Mouse (Mus musculus): ENCODE results near the gene Tmem144.
"Not testable (repeated sequence)": the region's sequence is repeated elsewhere in the genome, so short reads cannot be mapped to it uniquely, and the experiment has no call there.

Tmem144 gene

GRCm38 (mm10) chr3:79808530-79809179 lies 43.9 kb downstream of the Tmem144 start:
- DNase-seq: no peak

DNA sequence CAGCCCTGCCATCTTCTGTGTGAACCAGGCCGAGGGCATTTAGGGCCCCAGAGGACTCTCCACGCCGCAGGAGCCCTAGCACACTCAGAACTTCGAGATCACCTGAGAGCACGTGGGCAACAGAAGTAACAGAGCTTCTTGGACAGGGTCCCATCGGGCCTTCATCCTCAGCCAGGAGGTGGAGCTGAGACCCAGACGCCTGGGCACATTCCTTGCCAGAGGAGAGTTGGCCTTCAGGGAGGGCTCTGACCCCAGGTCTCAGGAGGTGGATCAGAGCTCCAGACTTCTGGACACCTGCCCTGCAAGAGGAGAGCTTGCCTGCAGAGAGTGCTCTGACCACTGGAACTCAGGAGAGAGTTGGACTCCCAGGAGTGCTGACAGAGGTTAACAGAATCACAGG lies 51.8 kb downstream of the Tmem144 start:
- not testable (repeated sequence) for DNase-seq

DNA sequence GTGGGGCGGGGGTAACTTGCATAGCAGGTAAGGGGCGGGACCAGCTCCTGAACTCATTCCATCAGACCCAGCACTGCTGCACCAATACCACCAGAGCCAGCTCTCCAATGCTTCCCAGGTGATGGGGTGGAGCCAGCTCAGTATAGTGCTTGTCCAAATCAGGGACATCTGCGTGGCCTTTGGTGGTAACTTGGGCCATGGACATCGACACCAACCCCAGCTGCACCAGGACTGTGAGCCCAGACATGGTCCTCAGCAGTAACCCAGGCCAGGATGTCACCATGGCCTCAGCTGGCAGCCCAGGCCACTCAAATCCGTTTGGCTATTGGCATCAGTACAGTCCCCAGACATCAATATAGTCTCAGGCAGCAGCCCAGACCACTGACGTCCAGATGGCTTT lies 60.3 kb downstream of the Tmem144 start:
- no peak for DNase-seq

GRCm38 (mm10) chr3:79790324-79790723 lies 62.2 kb downstream of the Tmem144 start:
- DNase-seq: no peak

- DNase-seq: no peak
Measured at GRCm38 (mm10) chr3:79789554-79789953, 63.0 kb downstream of the Tmem144 start.

GRCm38 (mm10) chr3:79788959-79789358 lies 63.6 kb downstream of the Tmem144 start:
- DNase-seq: no peak

DNA sequence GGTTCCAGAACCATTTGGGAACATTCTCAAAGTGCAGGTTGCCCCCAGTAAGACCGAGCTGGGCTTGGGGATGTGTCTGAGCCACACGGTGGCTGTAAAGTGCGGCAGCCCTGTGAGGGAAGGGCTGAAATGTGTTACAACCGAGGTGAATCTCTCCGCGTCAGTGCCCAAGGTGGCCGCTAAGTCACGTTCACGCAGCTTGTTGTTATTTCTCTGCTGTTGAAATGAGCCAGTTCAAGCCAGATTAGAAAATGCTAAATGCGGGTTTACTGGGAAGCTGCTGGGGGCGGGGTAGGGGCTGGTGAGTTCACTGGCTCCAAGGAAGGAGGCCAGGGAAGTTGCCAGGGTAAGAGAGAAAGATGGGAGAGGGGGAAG lies 68.2 kb downstream of the Tmem144 start:
- DNase-seq: no peak

- DNase-seq: no peak
Measured at GRCm38 (mm10) chr3:79783630-79784361, 68.8 kb downstream of the Tmem144 start.

GRCm38 (mm10) chr3:79772701-79773100 lies 79.9 kb downstream of the Tmem144 start:
- no peak for DNase-seq
